Mouse (Mus musculus) liver, adult 2 months (tissue): Measurements from ENCODE around the gene Spred1.

ENCODE experiments used
- CTCF ChIP-seq: fragments of 200-500 bp; IDR thresholded peaks from 2 replicates; pipeline ENCODE4 v1.5.1; 2011; ENCODE audit warnings: low read depth, low read length, control low read depth
- POLR2A ChIP-seq: fragments of 200-500 bp; IDR thresholded peaks from 2 replicates; pipeline ENCODE4 v1.6.1; 2011; ENCODE audit warnings: low read length, control low read depth; ENCODE audit not compliant: insufficient read depth; ENCODE audit errors: extremely low read depth

GRCm38 (mm10) chr2:117113762-117114161, 7.4 kb upstream of the Spred1 start:
- TF ChIP-seq CTCF, result no peak
- no peak for TF ChIP-seq POLR2A
